Mouse (Mus musculus) forebrain, embryonic 14.5 days (tissue): ENCODE measurements around the gene Rnf151. TPM values are rescaled to one million over a fixed set of nuclear protein-coding genes. Genes with fewer than 3 reads are reported as not detected.

Source experiments
- ATAC-seq: fragments of 200-750 bp; cut with Nextera tagmentation; 2 replicates; pipeline ENCODE4 v1.8.0; 2017; ENCODE audit warnings: mild to moderate bottlenecking, moderate library complexity
- DNase-seq: peaks from one replicate; pipeline ENCODE4 v3.0.0-alpha.2; 2015; ENCODE audit warnings: low spot score
- H3K27ac ChIP-seq: fragments of 300-500 bp; sonication (generic); 2 replicates; pipeline ENCODE4 v1.5.1; 2014; ENCODE audit warnings: low read depth, mild to moderate bottlenecking, control low read depth, low read length, moderate library complexity
- H3K27me3 ChIP-seq: fragments of 300-500 bp; sonication (generic); replicated peaks from 2 replicates; pipeline ENCODE4 v1.6.1; 2014; ENCODE audit warnings: low read length, control low read depth, mixed read lengths; ENCODE audit not compliant: control insufficient read depth, insufficient read depth
- H3K36me3 ChIP-seq: fragments of 300-500 bp; sonication (generic); 2 replicates; pipeline ENCODE4 v1.6.1; 2014; ENCODE audit warnings: low read length, control low read depth; ENCODE audit not compliant: control insufficient read depth, insufficient read depth
- H3K4me1 ChIP-seq: fragments of 300-500 bp; sonication (generic); 2 replicates; pipeline ENCODE4 v1.6.1; 2014; ENCODE audit warnings: antibody characterized with exemption, low read length, control low read depth; ENCODE audit not compliant: control insufficient read depth, insufficient read depth
- H3K4me2 ChIP-seq: fragments of 300-500 bp; sonication (generic); 2 replicates; pipeline ENCODE4 v1.6.1; 2014; ENCODE audit warnings: mild to moderate bottlenecking, control low read depth, low read length
- H3K4me3 ChIP-seq: fragments of 300-500 bp; sonication (generic); 2 replicates; pipeline ENCODE4 v1.5.1; 2014; ENCODE audit warnings: low read depth, low read length, control low read depth
- H3K9ac ChIP-seq: fragments of 300-500 bp; sonication (generic); 2 replicates; pipeline ENCODE4 v1.6.1; 2014; ENCODE audit warnings: mild to moderate bottlenecking, low read length, control low read depth, moderate library complexity
- H3K9me3 ChIP-seq: fragments of 300-500 bp; sonication (generic); replicated peaks from 2 replicates; pipeline ENCODE4 v1.6.1; 2016; ENCODE audit warnings: low read length, control low read depth, mixed read lengths; ENCODE audit not compliant: control insufficient read depth
- WGBS: fragments of 180-500 bp; shearing (Covaris S2); extraction: QIAGEN DNeasy Blood & Tissue Kit; methylation state at CpG from one replicate; pipeline ENCODE4 v1.1.7; 2014; 5-methylcytosine and 5-hydroxymethylcytosine counted together
- polyA plus RNA-seq: library from polyadenylated mRNA; unstranded; fragments of >200 nt; fragmentation: Nextera tagmentation; extraction: Ambion mirVana; gene quantifications from 2 replicates; pipeline ENCODE4 v1.2.1, GENCODE M21; 2014

Gene Rnf151
- polyA plus RNA-seq, 1 experiment from 2014 or later = not detected

DNA sequence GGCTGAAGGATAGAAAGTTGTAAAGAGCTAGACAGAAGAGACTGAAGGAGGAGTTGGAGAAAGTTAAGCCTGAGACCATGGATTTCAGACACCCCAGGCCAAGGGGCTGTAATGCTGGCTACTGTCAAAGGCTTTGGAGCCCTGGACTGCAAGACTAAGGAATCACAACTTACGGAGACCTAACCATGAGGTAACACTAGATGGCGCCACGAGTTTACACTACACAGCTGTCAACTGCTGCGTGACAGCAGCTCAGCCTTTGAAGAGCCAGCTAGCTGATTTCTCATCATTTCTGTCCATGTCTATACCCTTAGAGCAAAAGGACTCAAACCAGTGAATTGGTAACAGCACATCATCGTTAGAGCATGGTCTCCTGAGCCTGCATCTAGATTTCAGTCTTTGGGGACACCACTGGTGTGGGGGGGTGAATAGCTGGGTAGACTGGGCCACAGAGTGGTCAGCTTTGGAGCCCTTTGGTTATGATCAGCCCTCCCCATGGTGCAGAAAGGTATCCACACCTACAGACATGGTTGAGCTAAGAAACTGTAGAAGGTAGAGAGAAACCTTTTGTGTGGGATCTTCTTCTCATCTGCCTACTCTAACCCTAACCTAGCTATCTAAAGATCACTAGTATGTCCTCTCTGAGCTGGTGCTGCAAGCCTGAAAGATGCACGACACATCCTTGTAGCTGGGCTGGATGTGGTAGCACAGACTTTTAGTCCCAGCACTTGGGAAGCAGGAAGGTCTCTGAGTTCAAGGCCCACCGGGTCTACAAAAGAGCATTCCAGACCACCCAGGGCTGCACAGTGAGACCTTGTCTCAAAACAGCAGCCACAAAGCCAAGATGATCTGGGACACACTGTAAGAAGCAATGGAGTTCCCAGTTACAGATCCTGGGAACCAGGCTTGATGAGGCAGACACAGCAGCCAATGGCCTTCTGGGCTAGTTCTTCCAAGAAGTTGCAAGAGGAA lies 27.9 kb upstream of the Rnf151 start:
- H3K9ac ChIP-seq = no peak overlapping the region; the same call in 1 of the 2 replicates
- H3K27ac ChIP-seq = no peak overlapping the region
- H3K36me3 ChIP-seq = no peaks in the 10 kb centered on the region
- ATAC-seq (peak; percentile 82), DNase-seq (peak; percentile 94)
- H3K4me3 ChIP-seq = no peak overlapping the region
- H3K9me3 ChIP-seq = no peaks in the 10 kb centered on the region
- H3K27me3 ChIP-seq = peaks cover 6% of the 10 kb centered on the region; the same call in 1 of the 2 replicates
- 17% methylated on average over 7 of the region's 7 CpGs for WGBS
- H3K4me2 ChIP-seq = no peak overlapping the region
- no peaks in the 10 kb centered on the region for H3K4me1 ChIP-seq

DNA sequence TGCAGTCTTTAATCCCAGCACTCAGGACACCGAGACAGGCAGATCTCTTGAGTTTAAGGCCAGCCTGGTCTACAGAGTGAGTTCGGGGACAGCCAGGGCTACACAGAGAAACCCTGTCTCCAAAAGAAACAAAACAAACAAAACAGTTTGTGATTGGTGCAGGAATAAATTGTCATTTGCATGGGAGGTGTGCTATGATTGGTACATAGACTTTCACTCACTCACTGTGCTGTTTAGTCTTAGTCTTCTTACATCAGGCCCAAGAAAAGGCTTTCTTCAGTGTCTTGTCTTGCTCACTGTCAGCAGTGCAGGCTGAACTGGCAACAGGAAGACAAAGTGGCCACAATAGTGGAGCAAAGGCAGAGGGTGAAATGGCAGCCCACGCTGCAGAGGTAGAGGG lies 26.5 kb upstream of the Rnf151 start:
- Histone ChIP-seq H3K9me3 (no peaks in the 10 kb centered on the region), H3K36me3 (peaks cover 2% of the 10 kb centered on the region; the same call in 1 of the 2 replicates), H3K4me2 (no peak overlapping the region), H3K4me1 (no peaks in the 10 kb centered on the region), H3K27me3 (no peaks in the 10 kb centered on the region), H3K27ac (no peak overlapping the region), H3K9ac (no peak overlapping the region), H3K4me3 (no peak overlapping the region)
- DNase-seq (no peak), ATAC-seq (no peak)
- WGBS = 66% methylated on average over 3 of the region's 3 CpGs

DNA sequence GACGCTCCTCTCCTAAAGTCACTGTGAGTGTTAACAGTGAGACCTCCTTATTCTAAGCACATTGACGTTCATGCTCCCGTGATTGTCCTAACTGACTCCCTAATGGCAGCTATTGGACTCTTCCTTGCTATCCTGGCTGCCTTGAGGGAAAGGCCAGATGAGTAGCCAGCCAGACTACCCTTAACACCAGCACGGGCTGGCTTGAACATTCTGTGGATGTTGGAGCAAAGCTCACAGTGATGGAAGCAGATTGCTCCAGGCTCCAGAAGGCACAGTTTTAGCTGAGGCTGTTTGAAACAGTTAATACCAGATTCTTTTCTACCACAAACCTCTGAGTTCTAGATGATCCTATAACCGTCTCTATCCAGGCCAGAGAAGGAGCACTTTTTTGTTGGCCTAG lies 26.0 kb upstream of the Rnf151 start:
- H3K4me1 ChIP-seq = no peaks in the 10 kb centered on the region
- no peak overlapping the region for H3K4me2 ChIP-seq
- no peak for DNase-seq
- no peaks in the 10 kb centered on the region for H3K9me3 ChIP-seq
- H3K9ac ChIP-seq = no peak overlapping the region
- no peaks in the 10 kb centered on the region for H3K27me3 ChIP-seq
- H3K4me3 ChIP-seq = no peak overlapping the region
- no peak for ATAC-seq
- peaks cover 3% of the 10 kb centered on the region; the same call in 1 of the 2 replicates for H3K36me3 ChIP-seq
- 79% methylated on average over 5 of the region's 5 CpGs for WGBS
- H3K27ac ChIP-seq = no peak overlapping the region

DNA sequence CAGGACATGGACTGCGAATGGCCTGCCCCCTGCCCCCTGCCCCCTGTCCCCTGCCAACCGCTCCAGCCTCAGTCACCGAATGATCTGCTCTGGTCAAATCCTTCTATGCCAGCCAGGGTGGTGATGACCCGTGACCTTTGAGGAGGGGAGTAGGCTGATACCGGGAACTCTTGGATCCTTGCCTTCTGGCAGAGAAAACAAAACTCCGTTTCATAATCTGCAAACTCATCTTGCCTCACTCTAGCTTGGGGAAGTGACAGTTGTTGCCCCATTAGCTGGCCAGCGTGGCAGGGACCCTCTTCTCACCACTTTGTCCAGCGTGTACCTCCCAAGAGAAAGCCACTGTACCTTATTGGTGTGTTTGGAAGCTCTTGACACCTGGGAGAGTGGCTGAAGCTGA lies 24.4 kb upstream of the Rnf151 start:
- Histone ChIP-seq H3K27me3 (no peaks in the 10 kb centered on the region), H3K4me3 (no peak overlapping the region), H3K4me1 (peaks cover 2% of the 10 kb centered on the region; the same call in 1 of the 2 replicates), H3K9me3 (no peaks in the 10 kb centered on the region), H3K36me3 (peaks cover 3% of the 10 kb centered on the region; the same call in 1 of the 2 replicates), H3K27ac (no peak overlapping the region), H3K9ac (no peak overlapping the region), H3K4me2 (no peak overlapping the region)
- DNase-seq (no peak), ATAC-seq (no peak)
- WGBS = 82% methylated on average over 8 of the region's 8 CpGs

DNA sequence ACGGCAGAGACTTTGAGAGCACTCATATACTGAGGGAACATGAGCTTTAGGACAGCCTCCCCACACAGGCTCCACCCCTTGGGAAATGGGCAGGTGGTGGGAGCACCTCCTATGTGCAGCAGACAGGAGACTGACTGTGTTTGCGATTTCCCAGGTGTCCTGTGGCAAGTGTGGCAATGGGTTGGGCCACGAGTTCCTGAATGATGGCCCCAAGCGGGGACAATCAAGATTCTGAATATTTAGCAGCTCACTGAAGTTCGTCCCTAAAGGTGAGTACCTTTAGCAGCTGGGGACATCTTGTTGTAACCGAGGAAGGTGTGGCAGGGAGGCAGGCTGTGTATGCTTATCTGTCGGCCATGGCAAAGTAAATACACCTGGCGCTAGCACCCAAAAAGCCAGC lies 22.1 kb upstream of the Rnf151 start:
- no peaks in the 10 kb centered on the region for H3K9me3 ChIP-seq
- H3K9ac ChIP-seq = no peak overlapping the region
- whole genome bisulfite sequencing = 81% methylated on average over 8 of the region's 8 CpGs
- H3K4me1 ChIP-seq = peaks cover 8% of the 10 kb centered on the region
- H3K4me2 ChIP-seq = no peak overlapping the region
- no peak overlapping the region for H3K27ac ChIP-seq
- H3K27me3 ChIP-seq = no peaks in the 10 kb centered on the region
- no peak overlapping the region for H3K4me3 ChIP-seq
- H3K36me3 ChIP-seq = peaks cover 3% of the 10 kb centered on the region; the same call in 1 of the 2 replicates
- DNase-seq (no peak), ATAC-seq (no peak)

DNA sequence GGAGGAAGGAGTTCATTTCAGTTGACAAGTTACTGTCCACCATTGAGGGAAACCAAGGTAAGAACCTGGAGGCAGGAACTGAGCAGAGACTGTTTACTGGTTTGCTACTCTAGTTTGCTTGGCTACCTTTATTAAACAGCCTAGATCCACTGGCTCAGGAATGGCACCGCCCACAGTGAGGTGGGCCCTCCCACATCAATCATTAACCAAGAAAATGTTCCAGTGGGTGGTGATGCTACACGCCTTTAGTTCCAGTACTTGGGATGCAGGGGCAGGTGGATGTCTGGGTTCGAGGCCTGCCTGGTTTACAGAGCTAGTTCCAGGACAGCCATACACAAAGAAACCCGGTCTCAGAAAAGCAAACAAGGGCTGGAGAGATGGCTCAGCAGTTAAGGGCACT lies 20.4 kb upstream of the Rnf151 start:
- Histone ChIP-seq H3K36me3 (peaks cover 3% of the 10 kb centered on the region; the same call in 1 of the 2 replicates), H3K4me1 (peaks cover 8% of the 10 kb centered on the region), H3K9ac (no peak overlapping the region), H3K27me3 (no peaks in the 10 kb centered on the region), H3K27ac (no peak overlapping the region), H3K4me3 (no peak overlapping the region), H3K9me3 (no peaks in the 10 kb centered on the region), H3K4me2 (no peak overlapping the region)
- no peak for ATAC-seq
- WGBS = 84% methylated on average over 4 of the region's 4 CpGs
- DNase-seq = no peak

DNA sequence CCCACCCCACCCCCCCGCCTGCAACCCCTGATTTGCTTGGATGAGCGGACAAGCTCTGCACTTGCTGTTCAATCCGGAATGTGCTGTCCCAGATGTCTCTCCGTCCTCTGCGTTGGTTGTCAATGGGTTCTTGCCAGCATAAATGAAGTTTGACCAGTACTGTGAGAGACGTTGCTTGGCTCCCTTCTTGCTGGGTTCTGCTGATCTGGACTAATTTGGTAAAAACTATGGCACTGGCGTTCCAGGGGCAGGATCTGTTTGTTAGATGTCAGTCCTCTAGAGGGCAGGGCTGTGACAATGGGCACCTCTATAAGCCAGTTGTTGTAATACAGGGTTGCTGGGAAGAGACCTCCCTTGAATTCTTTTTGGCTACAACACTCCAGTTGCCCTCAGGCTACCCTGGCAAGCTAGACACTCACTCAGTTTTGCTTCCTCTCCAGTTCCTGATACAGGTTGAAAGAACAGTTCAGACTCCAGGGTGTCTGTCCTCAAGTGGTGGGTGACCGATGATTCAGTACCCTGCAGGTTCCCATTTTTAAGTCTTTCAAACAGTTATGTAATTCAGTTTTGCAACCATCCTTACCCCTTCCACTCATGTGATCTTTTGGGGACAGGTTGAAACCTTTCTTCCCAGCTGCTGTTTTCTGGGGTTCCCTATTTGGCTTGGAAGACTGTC lies 19.4 kb upstream of the Rnf151 start:
- H3K4me3 ChIP-seq = peak overlapping the region; percentile 53
- H3K4me2 ChIP-seq = peak overlapping the region; percentile 89
- no peaks in the 10 kb centered on the region for H3K27me3 ChIP-seq
- H3K27ac ChIP-seq = no peak overlapping the region
- DNase-seq (no peak), ATAC-seq (no peak)
- peaks cover 3% of the 10 kb centered on the region; the same call in 1 of the 2 replicates for H3K36me3 ChIP-seq
- H3K9me3 ChIP-seq = no peaks in the 10 kb centered on the region
- 31% methylated on average over 8 of the region's 8 CpGs for WGBS
- peak overlapping the region; percentile 65 for H3K9ac ChIP-seq
- H3K4me1 ChIP-seq = peaks cover 8% of the 10 kb centered on the region

DNA sequence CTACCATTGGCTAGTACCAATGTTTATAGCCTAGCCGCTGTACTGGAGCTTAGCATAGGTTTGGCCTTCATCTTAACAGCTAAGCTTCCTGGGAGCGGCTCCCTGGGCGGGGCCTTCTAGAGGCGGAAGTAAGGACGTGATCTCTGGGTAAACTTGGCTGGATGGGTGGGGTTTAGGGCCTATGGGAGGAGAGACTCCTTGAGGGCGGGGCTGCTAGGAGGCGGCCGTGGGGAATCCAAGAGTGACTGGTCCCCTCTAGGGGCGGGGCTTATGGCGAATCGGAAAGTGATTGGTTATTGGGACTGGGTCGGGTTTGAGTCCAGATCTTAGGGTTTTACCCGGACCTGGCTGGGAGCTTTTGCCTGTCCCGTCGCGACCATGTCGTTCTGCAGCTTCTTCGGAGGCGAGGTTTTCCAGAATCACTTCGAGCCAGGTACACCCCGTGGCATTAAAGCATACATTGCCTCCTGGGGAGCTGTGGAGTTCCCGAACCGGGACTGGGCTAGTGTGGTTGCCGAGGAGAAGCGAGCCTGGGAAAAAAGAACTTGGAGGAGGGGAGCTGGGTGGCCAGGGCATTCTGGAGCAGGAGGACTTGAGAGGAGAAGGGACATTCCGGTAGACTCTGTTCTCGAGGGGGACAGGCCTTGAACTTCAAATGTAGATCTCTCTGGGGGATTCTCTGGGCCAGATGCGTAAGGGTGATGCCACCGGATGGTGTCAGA lies 18.6 kb upstream of the Rnf151 start, which contains the start of gene Msrb1:
Gene Msrb1 (plus strand): TSS at position 313 of the 722 bp plus-strand sequence.
- Histone ChIP-seq H3K27ac (no peak within 1 kb of the TSS), H3K4me2 (peak within 1 kb of the TSS; percentile 89), H3K4me1 (peaks cover 8% of the 10 kb centered on the region), H3K9me3 (no peaks in the 10 kb centered on the region), H3K27me3 (no peaks in the 10 kb centered on the region), H3K4me3 (peak within 1 kb of the TSS; percentile 53), H3K36me3 (peaks cover 3% of the 10 kb centered on the region; the same call in 1 of the 2 replicates), H3K9ac (peak within 1 kb of the TSS; percentile 65)
- DNase-seq = peak; percentile 99
- WGBS = under 1% methylated on average over 29 of the region's 29 CpGs
- ATAC-seq = peak; percentile 98
